Mouse (Mus musculus) erythroblast, adult 5-6 weeks (primary cell): ENCODE results near the gene Syp. TPM values are rescaled to one million over a fixed set of nuclear protein-coding genes. Genes with fewer than 3 reads are reported as not detected.

ENCODE experiments used
- ATAC-seq: replicated peaks from 2 replicates; pipeline ENCODE4 v1.8.0; 2016; ENCODE audit warnings: moderate number of reproducible peaks, mild to moderate bottlenecking, moderate TSS enrichment, inconsistent platforms; ENCODE audit not compliant: poor library complexity, low FRiP score, severe bottlenecking
- total RNA-seq, 2 experiments: library from RNA; stranded (forward) in 1 of 2; stranded (reverse) in 1 of 2; fragments of 150-400 nt in 1 of 2; fragments of 200-764, 138-1000 nt in 1 of 2; gene quantifications; 2 replicates each; pipeline versions ENCODE4 v1.2.3 to v1.2.4; 2015 to 2017; ENCODE audit warnings: low replicate concordance in 2 of 2

Syp gene
- total RNA-seq, 2 experiments from 2014 or later: 0.51 to 15.6 TPM

DNA sequence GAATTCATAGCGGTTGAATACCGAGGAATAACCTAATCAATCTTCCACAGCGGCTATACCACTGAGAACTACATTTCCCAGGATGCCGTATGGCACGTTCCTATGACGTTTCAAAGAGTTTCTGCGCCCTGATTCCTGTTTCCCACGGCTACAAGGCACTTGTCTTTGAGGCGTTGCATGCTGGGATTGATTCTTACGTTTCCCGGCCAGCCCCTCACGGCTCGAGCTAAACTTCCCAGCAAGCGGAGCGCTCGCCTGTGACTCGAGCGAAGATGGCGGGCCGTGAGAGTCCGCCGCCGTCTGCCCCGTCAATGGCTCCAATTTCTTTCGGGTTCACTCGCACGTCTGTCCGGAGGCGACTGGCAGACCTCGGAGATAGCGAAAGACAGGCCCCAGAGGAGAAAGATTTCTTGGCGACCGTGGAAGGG is 58.7 kb downstream of the Syp start, which contains the start of gene Gpkow:
Gene Gpkow (plus strand): TSS at position 178 of the 428 bp plus-strand sequence.
- ATAC-seq: peak; percentile 100

Other genes with a start within 250 kb of the Syp start
- gene Foxp3, start 64.8 kb upstream of the Syp start, total RNA-seq (2015; ENCODE audit: low replicate concordance): not detected in 2 replicates
- not detected in 2 replicates for gene Foxp3, start 64.8 kb upstream of the Syp start, total RNA-seq (2017; ENCODE audit: low replicate concordance)
- gene Ppp1r3f, start 64.2 kb upstream of the Syp start, total RNA-seq (2015; ENCODE audit: low replicate concordance): not detected in 2 replicates
- gene Ppp1r3f, start 64.2 kb upstream of the Syp start, total RNA-seq (2017; ENCODE audit: low replicate concordance): 0.68 TPM in 1 of 2 replicates, not detected in the other
- 3.1 and 4.0 TPM in 2 replicates for gene Ccdc22, start 33.0 kb upstream of the Syp start, total RNA-seq (2015; ENCODE audit: low replicate concordance)
- 6.0 and 6.4 TPM in 2 replicates for gene Ccdc22, start 33.0 kb upstream of the Syp start, total RNA-seq (2017; ENCODE audit: low replicate concordance)
- gene Cacna1f, start 31.4 kb upstream of the Syp start, total RNA-seq (2015; ENCODE audit: low replicate concordance): not detected in 2 replicates
- not detected in 2 replicates for gene Cacna1f, start 31.4 kb upstream of the Syp start, total RNA-seq (2017; ENCODE audit: low replicate concordance)
- gene Prickle3, start 18.8 kb downstream of the Syp start, total RNA-seq (2015; ENCODE audit: low replicate concordance): 2.5 and 5.0 TPM in 2 replicates
- gene Prickle3, start 18.8 kb downstream of the Syp start, total RNA-seq (2017; ENCODE audit: low replicate concordance): 1.0 and 2.1 TPM in 2 replicates
- gene Plp2, start 32.9 kb downstream of the Syp start, total RNA-seq (2015; ENCODE audit: low replicate concordance): 137 and 180 TPM in 2 replicates
- gene Plp2, start 32.9 kb downstream of the Syp start, total RNA-seq (2017; ENCODE audit: low replicate concordance): 26.9 and 37.0 TPM in 2 replicates
- gene Magix, start 42.8 kb downstream of the Syp start, total RNA-seq (2015; ENCODE audit: low replicate concordance): not detected in 2 replicates
- 0.09 TPM in 1 of 2 replicates, not detected in the other for gene Magix, start 42.8 kb downstream of the Syp start, total RNA-seq (2017; ENCODE audit: low replicate concordance)
- 7.9 and 13.4 TPM in 2 replicates for gene Gpkow, start 58.7 kb downstream of the Syp start, total RNA-seq (2015; ENCODE audit: low replicate concordance)
- gene Gpkow, start 58.7 kb downstream of the Syp start, total RNA-seq (2017; ENCODE audit: low replicate concordance): 9.0 and 11.3 TPM in 2 replicates
- gene Wdr45, start 75.9 kb downstream of the Syp start, total RNA-seq (2015; ENCODE audit: low replicate concordance): 139 and 161 TPM in 2 replicates
- 102 and 111 TPM in 2 replicates for gene Wdr45, start 75.9 kb downstream of the Syp start, total RNA-seq (2017; ENCODE audit: low replicate concordance)
- gene Gm45208, start 83.8 kb downstream of the Syp start, total RNA-seq (2015; ENCODE audit: low replicate concordance): not detected in 2 replicates
- gene Gm45208, start 83.8 kb downstream of the Syp start, total RNA-seq (2017; ENCODE audit: low replicate concordance): not detected in 2 replicates
- 4.8 and 10.0 TPM in 2 replicates for gene Praf2, start 90.0 kb downstream of the Syp start, total RNA-seq (2015; ENCODE audit: low replicate concordance)
- 1.5 and 2.8 TPM in 2 replicates for gene Praf2, start 90.0 kb downstream of the Syp start, total RNA-seq (2017; ENCODE audit: low replicate concordance)
- gene Ccdc120, start 112.4 kb downstream of the Syp start, total RNA-seq (2015; ENCODE audit: low replicate concordance): not detected in 2 replicates
- gene Ccdc120, start 112.4 kb downstream of the Syp start, total RNA-seq (2017; ENCODE audit: low replicate concordance): 1.8 TPM in 1 of 2 replicates, not detected in the other
- gene Tfe3, start 124.1 kb downstream of the Syp start, total RNA-seq (2015; ENCODE audit: low replicate concordance): 16.1 and 20.2 TPM in 2 replicates
- gene Tfe3, start 124.1 kb downstream of the Syp start, total RNA-seq (2017; ENCODE audit: low replicate concordance): 7.1 and 18.2 TPM in 2 replicates
- gene Gripap1, start 151.3 kb downstream of the Syp start, total RNA-seq (2015; ENCODE audit: low replicate concordance): 146 and 177 TPM in 2 replicates
- 200 and 207 TPM in 2 replicates for gene Gripap1, start 151.3 kb downstream of the Syp start, total RNA-seq (2017; ENCODE audit: low replicate concordance)
- 4.8 and 5.4 TPM in 2 replicates for gene Kcnd1, start 183.8 kb downstream of the Syp start, total RNA-seq (2015; ENCODE audit: low replicate concordance)
- 3.6 and 4.5 TPM in 2 replicates for gene Kcnd1, start 183.8 kb downstream of the Syp start, total RNA-seq (2017; ENCODE audit: low replicate concordance)
- 399 and 555 TPM in 2 replicates for gene Otud5, start 202.9 kb downstream of the Syp start, total RNA-seq (2015; ENCODE audit: low replicate concordance)
- 691 and 1,009 TPM in 2 replicates for gene Otud5, start 202.9 kb downstream of the Syp start, total RNA-seq (2017; ENCODE audit: low replicate concordance)
- 41.9 and 42.8 TPM in 2 replicates for gene Pim2, start 239.8 kb downstream of the Syp start, total RNA-seq (2015; ENCODE audit: low replicate concordance)
- gene Pim2, start 239.8 kb downstream of the Syp start, total RNA-seq (2017; ENCODE audit: low replicate concordance): 30.4 and 31.3 TPM in 2 replicates
- gene Slc35a2, start 245.6 kb downstream of the Syp start, total RNA-seq (2015; ENCODE audit: low replicate concordance): 1.5 and 3.1 TPM in 2 replicates
- gene Slc35a2, start 245.6 kb downstream of the Syp start, total RNA-seq (2017; ENCODE audit: low replicate concordance): 10.0 and 10.9 TPM in 2 replicates